ENCODE assay signal across 8 mouse cellular contexts in genomic region chr5:151233400-151234031, GRCm38 (mm10). TPM values are rescaled to one million over a fixed set of nuclear protein-coding genes. Genes with fewer than 3 reads are reported as not detected.
DNase-seq lines count a peak whose midpoint lies in the region; ATAC-seq and TF ChIP-seq lines count a peak whose summit lies in the region.

TSS of gene Stard13 (minus strand) at chr5:151233836.

- 0 out of 2 replicates have a peak, but pooled peaks cover 3% of the 10 kb centered on the region for H3K27me3 ChIP-seq in heart, embryonic 14.5 days (ENCODE audit: control insufficient read depth, insufficient read depth, low read length)
- H3K27me3 ChIP-seq in kidney, postnatal 0 days (ENCODE audit: insufficient read depth, low read length) = no peaks in the 10 kb centered on the region
- H3K27me3 ChIP-seq in liver, embryonic 15.5 days = peaks cover 26% of the 10 kb centered on the region
- no peaks in the 10 kb centered on the region for H3K27me3 ChIP-seq in neural tube, embryonic 14.5 days (ENCODE audit: control insufficient read depth, insufficient read depth, low read length)

- no peaks in the 10 kb centered on the region; the same call in none of the 2 replicates for H3K4me1 ChIP-seq in embryonic fibroblast, embryonic 13.5 days (ENCODE audit: control insufficient read depth, insufficient read depth, low read length)
- H3K4me1 ChIP-seq in heart, embryonic 14.5 days (ENCODE audit: control insufficient read depth in 2 of 2, insufficient read depth in 2 of 2, low read length in 2 of 2) = peaks cover 0 to 6% of the 10 kb centered on the region in 2 experiments; a peak in 3 of 4 replicates
- peaks cover 8% of the 10 kb centered on the region for H3K4me1 ChIP-seq in kidney, postnatal 0 days (replicated peaks; ENCODE audit: insufficient read depth, low read length)
- H3K4me1 ChIP-seq in liver, embryonic 15.5 days (replicated peaks) = no peaks in the 10 kb centered on the region
- no peaks in the 10 kb centered on the region; the same call in 1 of the 2 replicates for H3K4me1 ChIP-seq in neural tube, embryonic 14.5 days (ENCODE audit: control insufficient read depth, insufficient read depth, low read length)

- WGBS in heart, embryonic 14.5 days = under 1% methylated on average over 49 of the region's 49 CpGs
- under 1% methylated on average over 42 of the region's 49 CpGs for WGBS in kidney, postnatal 0 days
- under 1% methylated on average over 49 of the region's 49 CpGs for WGBS in liver, embryonic 15.5 days (ENCODE audit: insufficient replicate concordance)
- WGBS in neural tube, embryonic 14.5 days = under 1% methylated on average over 49 of the region's 49 CpGs

- no peaks in the 10 kb centered on the region for H3K36me3 ChIP-seq in heart, embryonic 14.5 days (ENCODE audit: control insufficient read depth, insufficient read depth, low read length)
- no peaks in the 10 kb centered on the region for H3K36me3 ChIP-seq in kidney, postnatal 0 days (ENCODE audit: insufficient read depth, low read length)
- no peaks in the 10 kb centered on the region for H3K36me3 ChIP-seq in liver, embryonic 15.5 days (replicated peaks)
- no peaks in the 10 kb centered on the region for H3K36me3 ChIP-seq in neural tube, embryonic 14.5 days (ENCODE audit: control insufficient read depth, insufficient read depth, low read length)

- H3K27ac ChIP-seq in embryonic fibroblast, embryonic 13.5 days (ENCODE audit: insufficient read depth, low read length) = no peak within 1 kb of the TSS
- H3K27ac ChIP-seq in heart, embryonic 14.5 days (replicated peaks in 1 of 2; ENCODE audit: control insufficient read depth in 1 of 2, insufficient read depth in 1 of 2, low read depth in 2 of 2, low read length in 2 of 2) = no peak within 1 kb of the TSS
- peak within 1 kb of the TSS; percentile 57 for H3K27ac ChIP-seq in kidney, postnatal 0 days
- no peak within 1 kb of the TSS for H3K27ac ChIP-seq in liver, embryonic 15.5 days (replicated peaks)
- no peak within 1 kb of the TSS for H3K27ac ChIP-seq in neural tube, embryonic 14.5 days (ENCODE audit: low read depth, low read length)

- TF ChIP-seq POLR2A in embryonic fibroblast, embryonic 13.5 days (IDR thresholded peaks at IDR 0.05; ENCODE audit: low read depth, low read length) = peak; percentile 45; the same call in 1 of the 2 replicates

- peak within 1 kb of the TSS; percentile 55 for H3K4me3 ChIP-seq in embryonic fibroblast, embryonic 13.5 days (ENCODE audit: insufficient read depth, low read length)
- peak within 1 kb of the TSS; percentile 49 to 63 for H3K4me3 ChIP-seq in heart, embryonic 14.5 days (ENCODE audit: control insufficient read depth in 1 of 2, insufficient read depth in 1 of 2, low read depth in 1 of 2, low read length in 2 of 2)
- H3K4me3 ChIP-seq in kidney, postnatal 0 days (replicated peaks; ENCODE audit: low read depth, low read length) = peak within 1 kb of the TSS; percentile 57
- peak within 1 kb of the TSS; percentile 52 for H3K4me3 ChIP-seq in liver, embryonic 15.5 days (replicated peaks)
- H3K4me3 ChIP-seq in neural tube, embryonic 14.5 days (ENCODE audit: low read depth, low read length) = peak within 1 kb of the TSS; percentile 46

- H3K9ac ChIP-seq in heart, embryonic 14.5 days (ENCODE audit: low read length) = peak within 1 kb of the TSS; percentile 75
- H3K9ac ChIP-seq in kidney, postnatal 0 days (ENCODE audit: low read depth, low read length) = peak within 1 kb of the TSS; percentile 71
- 0 out of 2 replicates have a peak within 1 kb of the TSS, but pooled peaks have one; percentile 25 for H3K9ac ChIP-seq in liver, embryonic 15.5 days
- peak within 1 kb of the TSS; percentile 53 for H3K9ac ChIP-seq in neural tube, embryonic 14.5 days (replicated peaks; ENCODE audit: low read depth, low read length)

- peak; percentile 60 for ATAC-seq in heart, embryonic 14.5 days (ENCODE audit: insufficient number of reproducible peaks, insufficient read depth, low FRiP score, low read depth)
- ATAC-seq in kidney, postnatal 0 days (replicated peaks; ENCODE audit: low FRiP score, low read depth) = peak; percentile 84
- 0 out of 2 replicates have a peak, but pooled peaks have one; percentile 30 for ATAC-seq in liver, embryonic 15.5 days (ENCODE audit: insufficient read depth)
- peak; percentile 85 for ATAC-seq in neural tube, embryonic 14.5 days (ENCODE audit: low read depth)
- no peak for ATAC-seq in monocyte, adult 5-6 weeks (replicated peaks; ENCODE audit: insufficient number of reproducible peaks, low FRiP score, low TSS enrichment, poor library complexity, severe bottlenecking)

- DNase-seq in thymus, postnatal 14 days = peak; percentile 6
- DNase-seq in thymus, adult 18-20 months = no peak
- DNase-seq in kidney, postnatal 0 days (ENCODE audit: low spot score) = peak; percentile 76

- H3K9me3 ChIP-seq in heart, embryonic 14.5 days (ENCODE audit: control insufficient read depth, low read length) = no peaks in the 10 kb centered on the region
- H3K9me3 ChIP-seq in kidney, postnatal 0 days (replicated peaks; ENCODE audit: low read length) = no peaks in the 10 kb centered on the region
- no peaks in the 10 kb centered on the region for H3K9me3 ChIP-seq in liver, embryonic 15.5 days (replicated peaks)
- no peaks in the 10 kb centered on the region for H3K9me3 ChIP-seq in neural tube, embryonic 14.5 days (ENCODE audit: control insufficient read depth, low read length)

- no peak for TF ChIP-seq CTCF in embryonic fibroblast, embryonic 13.5 days (IDR thresholded peaks at IDR 0.05; ENCODE audit: borderline replicate concordance, insufficient read depth, low read length)
- no peak for TF ChIP-seq CTCF in kidney, postnatal 0 days (IDR thresholded peaks at IDR 0.05; ENCODE audit: low read depth)

- H3K4me2 ChIP-seq in heart, embryonic 14.5 days (ENCODE audit: low read length) = peak within 1 kb of the TSS; percentile 94
- H3K4me2 ChIP-seq in kidney, postnatal 0 days (ENCODE audit: low read length) = peak within 1 kb of the TSS; percentile 97
- peak within 1 kb of the TSS; percentile 63 for H3K4me2 ChIP-seq in liver, embryonic 15.5 days
- H3K4me2 ChIP-seq in neural tube, embryonic 14.5 days (ENCODE audit: low read depth, low read length) = peak within 1 kb of the TSS; percentile 81

RNA-seq across cellular contexts. Expression of gene Stard13, which starts in this region (rescaled TPM):
- 19.1 and 26.6 TPM in 2 replicates for polyA plus RNA-seq in embryonic fibroblast, embryonic 13.5 days (2011; ENCODE audit: insufficient read length, low read depth, missing spikeins)
- 3.4 and 4.2 TPM in 2 replicates for polyA plus RNA-seq in heart, embryonic 14.5 days (2014; fragmentation: Nextera tagmentation; extraction: Ambion mirVana)
- polyA plus RNA-seq in kidney, postnatal 0 days (2015; fragmentation: Nextera tagmentation; extraction: Ambion mirVana) = 7.8 and 9.4 TPM in 2 replicates
- polyA plus RNA-seq in liver, embryonic 15.5 days (2015; fragmentation: Nextera tagmentation; extraction: Ambion mirVana) = 1.0 and 1.5 TPM in 2 replicates
- polyA plus RNA-seq in neural tube, embryonic 14.5 days (2014; fragmentation: Nextera tagmentation; extraction: Ambion mirVana) = 2.7 and 7.1 TPM in 2 replicates
- not detected in 3 replicates for total RNA-seq in monocyte, adult 5-6 weeks (2017)

Comparison
In these comparisons a context has a peak if more than half of its experiments do, and no peak if none do; other contexts are left out.
1. DNase-seq: peak in thymus, postnatal 14 days (single experiment) and kidney, postnatal 0 days (single experiment); none in thymus, adult 18-20 months (0 of 2).
2. H3K9ac ChIP-seq: peak in every context shown above with its lines; median percentile 75 in heart, embryonic 14.5 days; 71 in kidney, postnatal 0 days; 53 in neural tube, embryonic 14.5 days; 25 in liver, embryonic 15.5 days.
3. Peak in every context shown above with its lines, with median percentiles within 50 percentile points of each other: H3K4me3 ChIP-seq and H3K4me2 ChIP-seq.